Mouse (Mus musculus): ENCODE data around the gene S100a4.
A peak's percentile ranks its signal among the peaks of the same experiment; 100 is the strongest.

The S100a4 gene

GRCm38 (mm10) chr3:90603623-90604022 lies at the start of gene S100a4:
TSS of gene S100a4 (plus strand) at chr3:90603771.
- DNase-seq, result no peak

DNA sequence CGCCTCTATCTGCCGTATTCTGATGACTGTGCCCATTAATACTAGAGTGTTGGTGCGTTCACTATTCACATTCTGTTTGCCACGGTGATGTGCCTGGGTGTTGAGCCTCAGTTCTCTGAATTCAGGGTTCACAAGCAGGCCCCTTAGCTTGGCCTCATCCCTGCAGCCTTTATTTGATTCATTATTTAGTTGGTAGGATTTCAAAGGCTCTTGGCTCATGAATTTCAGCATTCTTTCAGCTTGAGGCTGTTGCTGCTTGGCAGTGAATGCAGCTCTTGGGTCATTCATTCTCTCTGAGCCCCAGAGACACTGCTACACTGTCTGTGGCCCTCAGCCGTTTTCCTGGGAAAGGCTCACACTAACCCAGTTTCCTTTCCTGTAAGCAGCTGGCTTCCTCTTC lies 47.6 kb upstream of the S100a4 start:
- peak; percentile 33 for DNase-seq

- no peak for DNase-seq
Observed at GRCm38 (mm10) chr3:90560008-90560628, 43.5 kb upstream of the S100a4 start, which contains the start of gene S100a3. TSS of gene S100a3 (plus strand) at chr3:90560578.

DNA sequence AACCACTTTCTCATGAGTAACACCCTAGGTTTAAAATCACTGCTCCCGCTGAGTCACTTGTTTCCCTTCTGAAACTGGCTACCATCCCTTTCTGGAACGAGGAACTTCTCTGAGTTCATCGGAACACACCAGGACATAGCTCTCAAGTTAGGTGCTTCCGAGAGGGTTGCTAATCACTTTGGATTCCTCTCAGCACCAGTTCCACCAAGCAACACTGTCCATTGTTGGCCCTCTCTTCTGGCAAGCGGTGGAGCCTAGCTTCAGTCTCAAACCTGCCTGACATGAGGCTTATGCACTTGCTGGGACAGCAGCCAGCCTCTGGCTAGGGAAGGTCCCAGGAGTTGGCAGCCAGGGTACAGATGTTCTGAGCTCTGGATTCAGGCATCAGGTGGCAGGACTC lies 28.9 kb upstream of the S100a4 start:
- no peak for DNase-seq

- DNase-seq, result no peak
Observed at GRCm38 (mm10) chr3:90575320-90575719, 28.3 kb upstream of the S100a4 start.

- DNase-seq, result no peak
Observed at GRCm38 (mm10) chr3:90576351-90577001, 27.1 kb upstream of the S100a4 start.

GRCm38 (mm10) chr3:90579433-90579832 lies 24.1 kb upstream of the S100a4 start:
- no peak for DNase-seq

DNA sequence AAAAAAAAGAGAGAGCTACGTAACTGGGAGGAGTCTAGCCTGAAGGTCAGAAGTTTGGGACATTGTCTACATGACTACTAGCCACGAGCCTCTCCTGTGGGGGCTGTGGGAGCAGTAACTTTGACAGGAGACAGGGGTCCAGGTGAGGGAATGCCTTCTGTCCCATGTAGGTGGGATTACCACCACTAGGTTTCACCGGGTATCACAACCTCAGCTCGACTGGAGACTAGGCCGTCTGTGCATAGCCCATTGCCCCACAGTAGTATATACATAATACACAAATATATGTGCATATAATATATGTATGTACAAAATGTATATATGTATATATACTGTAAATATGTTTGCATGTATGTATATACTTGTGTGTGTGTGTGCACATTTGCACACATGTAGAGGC lies 22.4 kb upstream of the S100a4 start:
- no peak for DNase-seq

GRCm38 (mm10) chr3:90582156-90582555 lies 21.4 kb upstream of the S100a4 start:
- no peak for DNase-seq

GRCm38 (mm10) chr3:90582556-90582955 lies 21.0 kb upstream of the S100a4 start:
- DNase-seq, result no peak

DNA sequence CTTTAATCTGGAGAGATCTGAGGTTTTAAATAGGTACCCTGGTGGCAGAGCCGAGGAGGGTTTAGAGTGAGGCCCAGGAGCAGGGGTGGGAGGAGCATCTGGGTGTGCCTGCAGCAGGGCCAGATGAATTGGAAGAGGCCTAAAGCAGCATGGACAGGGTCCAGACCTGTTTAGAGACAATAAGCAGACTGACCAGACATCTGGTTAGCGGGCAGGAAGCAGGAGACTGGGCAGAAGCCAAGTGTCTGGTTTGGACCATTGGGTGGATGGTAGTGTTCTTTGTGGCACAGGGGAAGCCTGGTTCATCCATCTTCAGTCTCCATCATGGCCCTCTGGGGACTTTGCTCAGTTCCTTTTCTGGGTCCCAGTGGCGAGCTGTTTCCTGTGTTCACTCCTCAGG lies 19.7 kb upstream of the S100a4 start:
- DNase-seq, result no peak

DNA sequence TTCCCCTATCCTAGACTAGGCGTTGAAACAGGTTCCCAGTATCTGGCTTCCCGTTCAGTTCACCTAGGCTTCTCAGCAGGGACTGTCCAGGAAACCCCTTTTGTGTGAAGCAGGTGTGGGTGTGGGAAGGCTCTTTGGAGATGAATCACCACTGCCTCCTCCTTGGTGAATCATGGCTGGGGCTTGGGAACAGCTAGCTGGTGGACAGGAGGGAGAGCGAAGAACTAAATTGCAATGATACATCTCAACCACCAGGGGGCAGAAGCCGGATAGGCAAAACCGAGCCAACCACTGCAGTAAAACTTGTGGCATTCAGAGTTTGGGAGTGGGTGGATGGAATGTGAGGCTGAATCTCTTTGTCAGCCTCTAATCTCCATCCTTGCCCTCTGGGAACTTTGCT lies 18.0 kb upstream of the S100a4 start:
- DNase-seq, result peak; percentile 25

GRCm38 (mm10) chr3:90586016-90586643 lies 17.4 kb upstream of the S100a4 start:
- DNase-seq, result no peak

DNA sequence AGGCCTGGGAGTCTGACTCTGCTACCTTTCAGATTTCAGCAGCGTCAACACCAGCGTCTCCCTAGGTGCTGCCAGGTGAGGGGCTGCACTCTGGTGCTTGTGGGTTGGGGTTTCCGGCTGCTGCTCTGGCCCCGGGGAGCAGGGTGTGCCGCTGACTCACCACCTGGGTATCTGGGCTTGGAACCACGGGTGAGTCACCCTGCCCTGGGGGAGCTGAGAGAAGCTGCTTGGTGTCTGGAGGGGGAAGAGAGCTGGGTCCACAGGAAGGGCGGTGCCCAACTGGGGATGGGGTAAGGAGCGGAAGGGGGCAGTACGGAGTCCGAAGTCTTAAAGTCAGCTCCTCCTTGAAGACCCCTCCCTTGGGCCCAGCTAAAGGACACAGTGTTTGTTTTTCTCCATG lies 16.7 kb upstream of the S100a4 start:
- DNase-seq, result no peak

GRCm38 (mm10) chr3:90587361-90588101 lies 16.0 kb upstream of the S100a4 start:
- DNase-seq, result no peak

DNA sequence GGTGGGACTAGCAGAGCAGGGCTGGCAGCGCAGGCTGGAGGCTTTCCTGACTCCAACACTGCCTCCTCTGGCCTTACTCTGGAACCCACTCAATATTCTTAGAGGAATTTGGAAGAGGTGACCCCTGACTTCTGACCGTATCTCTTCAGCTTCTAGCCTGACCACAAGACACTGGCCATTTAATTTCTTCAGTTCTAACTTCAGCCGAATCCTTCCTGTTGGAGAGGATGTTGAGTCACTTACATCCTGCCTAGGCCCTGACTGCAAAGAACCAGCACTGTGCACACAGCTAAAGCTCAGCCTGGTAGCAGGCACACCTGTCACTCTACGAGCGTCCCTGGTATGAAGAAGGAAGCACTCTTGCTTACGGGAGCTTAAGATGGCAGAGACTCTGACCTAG lies 14.2 kb upstream of the S100a4 start:
- no peak for DNase-seq

- DNase-seq, result no peak
Observed at GRCm38 (mm10) chr3:90589947-90590346, 13.6 kb upstream of the S100a4 start, which contains the start of gene S100a2. TSS of gene S100a2 (plus strand) at chr3:90590247.

GRCm38 (mm10) chr3:90594466-90594865 lies 9.1 kb upstream of the S100a4 start:
- DNase-seq, result no peak

DNA sequence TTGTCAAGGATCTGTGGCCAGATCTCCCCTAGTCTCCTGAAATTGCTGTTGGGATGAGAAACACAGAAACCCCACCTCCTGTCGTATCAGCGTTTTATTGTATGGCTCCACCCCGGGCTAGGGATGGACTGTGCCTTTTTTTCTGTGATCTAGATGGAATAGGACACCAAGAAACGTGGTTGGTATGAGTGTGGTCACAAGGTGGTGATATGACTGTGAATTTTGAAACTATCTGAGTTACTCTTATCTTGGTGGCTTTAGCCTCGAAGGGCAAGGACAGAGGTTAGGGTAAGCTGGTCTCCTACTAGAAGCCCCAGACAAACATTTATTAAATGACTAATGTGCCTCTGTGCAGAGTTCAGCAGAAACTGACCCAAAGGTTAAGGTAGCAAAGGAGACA lies 8.0 kb upstream of the S100a4 start:
- no peak for DNase-seq

GRCm38 (mm10) chr3:90596810-90597209 lies 6.8 kb upstream of the S100a4 start:
- DNase-seq, result no peak

GRCm38 (mm10) chr3:90597736-90598135 lies 5.8 kb upstream of the S100a4 start:
- no peak for DNase-seq

DNA sequence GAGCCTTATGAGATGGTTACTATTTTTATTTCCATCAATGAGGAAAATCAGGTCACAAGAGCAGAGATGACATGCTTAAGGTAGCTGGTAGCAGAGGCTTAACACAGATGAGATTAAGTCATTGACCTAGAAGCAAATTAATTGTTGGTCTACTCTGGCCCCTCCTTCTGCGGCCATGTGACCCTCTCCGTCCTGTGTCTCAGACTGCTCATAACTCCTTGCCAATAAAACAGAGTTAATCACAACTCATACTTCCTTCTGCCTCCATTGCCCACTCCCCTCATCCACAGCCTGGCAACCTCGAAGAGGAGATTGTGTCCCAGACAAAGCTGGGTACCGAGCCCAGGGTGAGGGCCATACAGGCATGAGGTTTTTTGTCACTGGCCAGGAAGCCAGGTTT lies 5.4 kb upstream of the S100a4 start:
- no peak for DNase-seq

GRCm38 (mm10) chr3:90599401-90599800 lies 4.2 kb upstream of the S100a4 start:
- DNase-seq, result no peak

DNA sequence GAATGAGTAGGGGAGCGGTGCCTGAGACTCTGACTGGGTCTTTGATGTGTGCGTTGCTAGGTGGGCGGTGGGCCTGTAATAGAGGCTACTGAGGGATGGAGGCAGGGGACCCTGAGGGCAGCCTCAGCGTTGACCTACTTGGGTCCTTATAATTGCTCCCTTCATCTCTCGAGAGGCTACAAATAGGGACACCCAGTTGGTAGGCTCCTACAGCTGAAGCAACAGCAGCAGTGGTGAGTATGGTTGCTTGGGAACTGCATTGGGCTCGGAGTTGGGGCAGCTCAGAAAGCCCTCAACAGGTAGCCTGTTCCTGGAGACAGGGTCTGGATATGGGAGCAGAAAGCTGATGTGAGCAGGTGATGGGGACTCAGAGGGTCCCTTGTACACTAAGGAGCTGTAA lies 3.5 kb upstream of the S100a4 start:
- no peak for DNase-seq
